Mouse (Mus musculus): ENCODE results near the gene Chrna1.

The Chrna1 gene

GRCm38 (mm10) chr2:73580166-73580565, at the start of gene Chrna1:
Gene Chrna1 (minus strand): TSS chr2:73580338.
- DNase-seq (ENCODE audit: extremely low spot score, low spot score) = no peak

- DNase-seq (ENCODE audit: extremely low spot score, low spot score) = no peak
These were observed 38.4 kb upstream of the Chrna1 start for GRCm38 (mm10) chr2:73618486-73619052.

DNA sequence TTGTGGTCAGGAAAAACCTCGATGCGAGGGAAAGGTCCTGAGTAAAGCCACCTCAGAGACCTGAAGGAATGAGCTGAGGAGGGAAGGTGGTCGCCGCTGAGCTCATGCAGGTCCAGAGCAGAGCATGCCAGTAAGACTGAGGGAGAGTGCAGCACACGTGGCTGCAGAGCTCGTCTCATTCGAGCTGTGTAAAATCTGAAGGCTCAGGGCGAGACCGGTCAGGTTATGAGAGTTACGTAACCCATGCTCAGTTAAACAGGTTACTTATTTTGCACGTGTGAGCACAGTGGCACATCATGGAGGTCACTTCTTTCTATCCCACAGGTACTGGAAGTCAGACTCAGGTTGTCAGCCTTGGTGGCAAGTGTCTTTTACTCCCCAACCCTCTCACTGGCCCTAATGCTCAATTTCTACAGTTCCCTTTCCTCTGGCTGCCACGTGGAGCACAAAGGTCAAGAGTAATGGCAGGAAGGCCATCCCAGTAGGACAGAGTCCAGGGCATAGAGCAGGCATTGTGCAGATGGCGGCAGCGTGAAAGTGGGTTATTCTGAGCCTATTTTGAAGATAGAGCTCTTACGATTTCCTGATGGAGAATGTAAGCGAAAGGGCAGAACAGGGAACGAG, 36.4 kb upstream of the Chrna1 start:
- DNase-seq (ENCODE audit: extremely low spot score, low spot score) = no peak

DNA sequence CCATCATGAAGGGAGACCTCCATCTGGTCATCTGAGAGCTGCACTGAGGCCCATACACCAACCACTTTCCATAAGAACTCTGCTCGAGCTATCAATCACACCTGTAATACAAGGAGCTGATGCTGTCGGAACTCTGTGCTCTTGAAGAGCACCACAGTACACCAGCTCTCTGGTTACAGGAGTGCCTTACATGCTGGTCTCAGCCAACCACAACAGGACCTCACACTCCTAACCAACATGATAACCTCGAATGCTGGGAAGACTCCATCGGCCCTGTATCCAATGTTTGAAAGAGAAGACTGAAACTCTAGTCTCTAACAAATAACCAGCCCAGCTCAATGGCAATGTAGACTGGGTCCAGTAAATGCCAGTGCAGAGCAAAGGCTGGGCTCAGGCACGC, 35.3 kb upstream of the Chrna1 start:
- DNase-seq (ENCODE audit: extremely low spot score, low spot score) = peak; percentile 1

DNA sequence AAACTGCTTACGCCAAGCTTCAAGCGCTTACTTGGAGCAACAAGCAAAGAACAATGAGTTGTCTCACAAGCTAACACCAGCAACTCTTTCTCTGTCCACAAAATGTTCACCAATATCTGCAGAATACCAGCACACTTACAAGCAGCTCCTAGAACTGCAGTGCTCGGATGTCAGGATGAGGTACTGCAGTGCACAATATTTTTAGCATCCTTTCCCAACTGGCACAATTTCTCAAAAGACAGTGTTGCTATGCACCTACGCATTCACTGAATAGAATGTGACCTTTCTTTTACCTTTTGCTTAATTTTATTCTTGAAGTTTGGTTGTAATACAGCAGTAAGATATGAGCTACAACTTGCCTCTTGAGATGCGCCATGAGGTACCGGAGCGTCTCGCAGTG, 34.2 kb upstream of the Chrna1 start:
- DNase-seq (ENCODE audit: extremely low spot score, low spot score) = no peak

DNA sequence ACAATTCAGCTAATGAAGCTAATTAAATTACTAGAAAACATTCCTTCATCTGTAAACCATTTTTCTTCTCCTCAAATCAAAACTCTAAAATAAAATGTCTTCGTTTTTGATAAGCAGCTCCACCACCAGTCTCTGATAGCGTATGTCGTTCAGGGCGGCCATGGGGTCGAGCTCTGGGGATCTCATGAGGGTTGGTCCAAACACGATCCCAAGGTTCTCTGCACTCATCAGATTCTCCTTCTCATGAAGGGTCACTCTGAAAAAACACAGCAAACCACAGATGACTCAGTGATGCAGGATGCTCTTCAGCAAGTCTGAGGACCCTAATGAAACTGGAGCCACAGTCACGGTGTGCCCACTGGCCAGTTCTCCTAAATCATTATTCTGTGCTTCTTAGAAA, 32.8 kb upstream of the Chrna1 start:
- DNase-seq (ENCODE audit: extremely low spot score, low spot score) = no peak

DNA sequence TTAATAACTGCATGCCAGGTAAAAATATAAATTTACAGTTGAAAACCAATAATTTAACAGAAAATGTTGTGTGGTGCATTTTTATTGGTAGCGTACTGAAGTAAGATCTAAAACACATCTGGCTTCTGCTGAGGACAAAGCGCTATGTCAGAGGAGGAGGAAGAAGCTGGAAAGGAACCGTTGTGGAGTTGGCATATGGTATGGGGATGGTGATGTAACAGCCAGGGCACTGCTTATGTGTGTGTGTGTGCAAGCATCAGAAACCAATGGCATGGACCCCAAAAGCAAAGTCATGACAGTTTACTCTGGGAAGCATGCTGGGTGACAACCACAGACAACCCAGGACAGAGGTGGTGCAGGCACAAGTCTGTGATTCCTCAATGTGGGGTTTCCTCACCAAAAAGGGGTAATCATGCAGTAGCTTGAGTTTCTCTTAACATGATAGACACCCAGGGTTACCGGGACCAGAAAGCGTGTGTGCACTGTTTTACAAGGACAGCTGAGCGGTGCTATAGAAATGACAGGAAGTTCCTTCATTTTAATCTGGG, 32.3 kb upstream of the Chrna1 start:
- DNase-seq (ENCODE audit: extremely low spot score, low spot score) = no peak

DNA sequence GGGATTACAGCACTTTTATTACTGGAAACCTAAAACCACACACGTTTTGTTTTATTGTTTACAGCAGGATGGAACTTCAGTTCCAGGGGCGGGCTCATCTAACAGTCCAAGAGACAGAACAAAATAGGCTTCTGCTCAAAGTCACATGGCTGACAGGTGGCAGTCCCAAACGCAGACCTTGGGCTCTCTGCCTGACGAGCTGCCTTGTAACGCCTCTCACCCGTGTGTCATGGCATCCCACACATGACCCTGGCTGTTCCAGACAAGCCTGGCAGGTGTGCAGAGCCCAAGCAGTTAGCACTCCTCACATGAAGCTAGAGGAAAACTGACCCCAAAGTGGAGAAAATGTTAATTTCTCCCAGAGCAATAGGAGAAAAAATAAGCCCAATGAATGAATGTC, 31.7 kb upstream of the Chrna1 start:
- DNase-seq (ENCODE audit: extremely low spot score, low spot score) = no peak

- no peak for DNase-seq (ENCODE audit: extremely low spot score, low spot score)
These were observed 29.6 kb upstream of the Chrna1 start for GRCm38 (mm10) chr2:73609724-73610210.

DNA sequence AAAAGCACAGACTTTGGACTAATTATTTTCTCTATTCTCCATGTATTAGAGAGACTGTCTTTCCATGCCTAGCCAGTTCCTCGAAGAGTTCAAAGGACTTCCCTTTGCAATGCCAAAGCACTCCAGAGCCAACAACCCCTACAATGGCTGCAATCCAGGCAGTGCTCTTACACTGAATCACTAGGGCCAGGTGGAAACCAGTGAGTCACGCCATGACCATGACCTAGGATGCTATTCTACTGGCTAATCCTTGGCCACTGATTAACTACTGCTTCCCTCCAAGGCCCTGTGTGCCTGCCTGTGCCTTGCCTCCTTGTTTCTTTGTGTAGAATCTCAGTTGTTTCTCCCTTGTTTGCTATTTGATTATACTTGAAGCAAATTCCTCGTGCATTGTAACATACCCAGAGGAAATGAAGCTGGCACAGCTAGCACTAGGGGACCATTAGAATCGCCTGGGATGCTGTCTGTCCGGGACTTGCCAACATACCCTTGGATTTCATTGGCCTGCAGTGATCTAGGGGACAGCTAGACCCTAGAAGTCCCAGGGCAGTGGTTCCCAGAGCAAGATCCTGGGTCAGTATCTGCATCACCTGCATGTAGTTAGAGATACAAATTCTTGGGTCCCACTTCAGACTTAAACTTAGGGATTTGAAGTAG, 29.1 kb upstream of the Chrna1 start:
- DNase-seq (ENCODE audit: extremely low spot score, low spot score) = no peak

DNA sequence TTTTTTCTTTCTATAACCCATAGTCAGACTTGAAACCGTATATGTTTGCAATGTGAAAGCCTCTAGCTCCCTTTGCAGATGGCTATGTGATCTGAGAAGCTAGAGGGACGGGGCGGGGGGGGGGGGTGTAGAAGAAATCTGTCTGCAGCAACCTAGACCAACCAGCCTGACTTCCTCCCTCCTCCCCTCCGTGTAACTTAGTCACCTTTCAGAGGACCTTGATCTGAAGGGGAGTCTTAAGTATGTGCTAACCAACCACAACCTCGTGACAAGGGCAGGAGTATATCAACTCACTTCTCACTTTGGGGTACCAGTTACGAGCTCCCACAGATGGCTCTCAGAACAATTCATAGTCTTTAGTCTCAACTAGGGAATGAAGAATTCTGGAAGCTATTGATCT, 28.3 kb upstream of the Chrna1 start:
- DNase-seq (ENCODE audit: extremely low spot score, low spot score) = no peak

DNA sequence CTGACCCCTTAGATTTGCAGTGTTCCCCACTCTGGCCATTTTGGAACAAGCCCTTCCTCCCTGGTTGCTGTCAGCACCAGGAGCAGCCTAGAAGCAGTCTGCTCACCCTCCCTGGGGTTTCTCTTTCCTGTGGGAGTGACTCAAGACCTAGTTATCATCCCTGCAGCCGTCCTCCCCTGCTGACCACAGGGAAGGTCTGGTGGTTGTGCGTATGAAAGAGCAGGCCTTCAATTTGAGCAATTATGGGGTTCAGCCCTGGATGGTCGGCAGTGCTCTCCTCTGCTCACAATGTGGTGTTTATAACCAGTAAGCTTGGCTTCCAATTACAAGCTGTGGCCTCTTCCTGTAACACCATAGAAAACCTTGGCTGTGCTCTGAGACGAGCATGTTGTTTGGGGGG, 27.5 kb upstream of the Chrna1 start:
- no peak for DNase-seq (ENCODE audit: extremely low spot score, low spot score)

- no peak for DNase-seq (ENCODE audit: extremely low spot score, low spot score)
These were observed 27.0 kb upstream of the Chrna1 start for GRCm38 (mm10) chr2:73607146-73607545.

DNA sequence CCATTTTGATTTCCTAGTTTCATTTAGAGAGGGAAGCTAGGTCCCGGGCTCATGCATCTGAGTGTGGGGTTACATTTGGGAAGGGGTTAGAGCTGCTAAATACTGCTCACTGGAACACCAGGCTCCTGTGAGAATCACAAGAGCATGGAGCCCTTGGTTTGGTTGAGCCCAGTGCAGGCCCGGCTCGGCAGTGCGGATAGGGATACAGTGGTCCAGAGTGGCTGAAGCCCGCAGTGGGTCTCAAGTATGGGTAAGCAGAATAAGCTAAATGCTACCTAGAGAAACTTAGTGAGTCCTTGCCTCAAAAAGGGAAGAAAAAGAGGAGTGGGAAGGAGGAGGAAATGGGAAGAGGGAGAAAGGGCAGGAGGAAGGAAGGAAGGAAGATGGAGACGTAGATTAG, 26.5 kb upstream of the Chrna1 start:
- no peak for DNase-seq (ENCODE audit: extremely low spot score, low spot score)

GRCm38 (mm10) chr2:73605077-73605476, 24.9 kb upstream of the Chrna1 start:
- no peak for DNase-seq (ENCODE audit: extremely low spot score, low spot score)

DNA sequence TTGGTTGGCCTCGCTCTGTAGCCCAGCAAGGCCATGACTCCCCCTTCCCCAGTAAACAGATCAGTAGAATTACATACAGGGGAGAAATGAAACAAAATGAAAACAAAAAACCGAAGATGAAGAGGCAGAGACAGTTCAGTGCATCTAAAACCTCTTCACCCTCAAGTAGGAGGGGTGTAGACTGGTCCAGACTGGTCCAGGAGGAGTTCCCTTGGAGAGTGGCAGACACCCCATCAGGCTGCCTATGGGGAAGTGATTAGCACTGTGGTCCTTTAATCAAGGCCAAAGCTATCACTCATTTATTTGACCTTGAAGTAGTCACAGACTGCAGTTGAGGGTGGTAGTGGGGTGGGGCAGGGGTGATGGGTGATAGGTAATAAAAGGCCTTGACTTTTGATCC, 24.4 kb upstream of the Chrna1 start:
- DNase-seq (ENCODE audit: extremely low spot score, low spot score) = no peak

- DNase-seq (ENCODE audit: extremely low spot score, low spot score) = no peak
These were observed 20.5 kb upstream of the Chrna1 start for GRCm38 (mm10) chr2:73600650-73601049.

- DNase-seq (ENCODE audit: extremely low spot score, low spot score) = no peak
These were observed 17.6 kb upstream of the Chrna1 start for GRCm38 (mm10) chr2:73597772-73598171.

DNA sequence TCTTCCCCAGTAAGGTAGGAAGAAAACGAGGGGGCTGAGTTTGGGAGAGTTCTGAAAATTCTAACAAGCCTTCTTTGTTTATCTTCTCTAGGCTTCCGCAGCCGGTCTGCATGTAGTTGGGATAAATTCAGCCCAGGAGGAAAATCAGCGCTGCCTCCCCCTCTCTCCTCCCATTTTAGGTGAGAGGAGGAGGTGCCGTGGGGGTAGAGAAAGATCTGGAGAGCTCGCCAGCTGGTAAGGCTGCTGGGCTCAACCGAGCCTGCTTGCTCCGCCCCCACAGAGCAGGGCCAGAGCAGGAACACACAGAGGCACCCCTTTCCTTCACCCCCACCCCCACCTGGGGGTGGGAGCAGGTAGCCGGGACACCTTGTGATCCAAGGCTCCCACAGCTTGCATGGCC, 16.6 kb upstream of the Chrna1 start:
- DNase-seq (ENCODE audit: extremely low spot score, low spot score) = no peak

GRCm38 (mm10) chr2:73596326-73596725, 16.2 kb upstream of the Chrna1 start:
- DNase-seq (ENCODE audit: extremely low spot score, low spot score) = no peak

DNA sequence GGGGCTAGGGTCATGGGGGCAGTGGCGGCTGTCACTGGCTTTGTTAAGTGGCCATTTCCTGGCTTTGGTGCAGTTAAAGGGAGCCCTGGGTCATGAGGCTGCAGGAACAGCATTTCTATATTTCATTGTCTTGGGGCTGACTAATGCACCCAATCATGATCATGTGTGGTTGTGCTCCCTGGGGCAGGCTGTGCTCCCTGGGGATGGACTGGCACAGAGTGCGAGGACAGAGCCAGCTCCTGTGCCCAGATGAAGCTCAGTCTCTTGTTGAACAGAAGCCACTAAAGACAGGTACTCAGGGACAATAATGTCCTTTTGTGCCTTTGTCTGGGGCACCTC, 12.9 kb upstream of the Chrna1 start:
- no peak for DNase-seq (ENCODE audit: extremely low spot score, low spot score)

DNA sequence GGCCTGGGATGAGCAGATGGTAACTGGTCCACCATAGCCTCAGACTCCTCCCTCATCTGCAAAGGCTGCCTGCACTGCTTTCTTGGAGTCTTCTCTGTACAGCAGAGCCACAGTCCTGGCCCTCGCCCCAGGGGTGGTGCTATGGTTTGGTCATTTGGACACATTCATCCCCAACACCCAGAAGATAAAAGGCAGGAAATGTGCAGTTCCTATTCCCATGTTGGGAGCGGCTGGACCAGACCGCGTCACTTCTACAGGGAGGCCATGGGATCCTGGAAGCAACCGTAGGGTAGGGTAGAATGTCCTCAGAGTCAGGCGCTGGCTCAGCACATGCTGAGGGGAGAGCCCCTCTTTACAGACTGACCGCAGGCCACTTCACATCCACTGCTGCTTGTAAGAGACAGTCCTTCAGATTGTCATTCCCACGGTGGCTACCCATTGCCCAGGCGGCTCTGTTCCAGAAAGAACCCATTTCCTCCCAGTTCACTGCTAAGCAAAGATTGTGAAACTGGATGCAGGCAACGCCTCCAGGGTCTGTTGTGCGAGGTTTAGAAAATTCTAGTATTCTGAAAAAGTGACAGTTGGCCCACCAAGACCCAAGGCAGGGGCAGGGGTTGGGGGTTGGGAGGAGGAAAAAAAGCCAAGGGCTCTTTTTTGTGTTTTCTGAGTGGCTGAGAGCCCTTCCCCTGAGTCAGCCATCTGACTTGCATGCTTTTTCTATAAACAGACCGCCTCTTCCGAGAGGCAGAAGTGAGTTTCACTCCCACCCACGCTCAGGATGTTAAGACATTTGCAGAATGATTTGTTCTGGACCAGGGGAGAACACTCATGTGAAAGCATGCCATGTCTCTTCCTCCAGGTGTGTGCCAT, 12.3 kb upstream of the Chrna1 start:
- DNase-seq (ENCODE audit: extremely low spot score, low spot score) = no peak

Data from neural tube, embryonic 10.5 days (tissue).